Mouse (Mus musculus) mammary gland, adult 2 months (tissue): ENCODE data around the gene Afp. TPM values are rescaled to one million over a fixed set of nuclear protein-coding genes. Genes with fewer than 3 reads are reported as not detected.

Source experiments
- polyA plus RNA-seq: library from polyadenylated mRNA; depleted of rRNA; stranded (reverse); fragments of >200 nt; gene quantifications from 2 replicates; pipeline ENCODE4 v1.2.3, GENCODE M21; 2012; ENCODE audit warnings: low replicate concordance; rRNA removed

The Afp gene
- polyA plus RNA-seq, result 0.26 and 0.35 TPM in 2 replicates

GRCm38 (mm10) chr5:90490518-90490917 lies at the start of gene Afp:
Afp (plus strand) TSS chr5:90490737.

GRCm38 (mm10) chr5:90460619-90461018 lies 29.9 kb upstream of the Afp start, which contains the start of gene Alb:
Alb (plus strand) TSS chr5:90460897.

GRCm38 (mm10) chr5:90518356-90519100 lies 28.0 kb downstream of the Afp start, which contains the start of gene Afm:
Afm (plus strand) TSS chr5:90518932.

Other genes with a start within 250 kb of the Afp start
- 20.2 and 44.3 TPM in 2 replicates for gene Ankrd17, start 124.2 kb upstream of the Afp start, polyA plus RNA-seq
- gene Gm9958, start 123.5 kb upstream of the Afp start, polyA plus RNA-seq, result 0.82 and 2.7 TPM in 2 replicates
- gene Alb, start 29.8 kb upstream of the Afp start, polyA plus RNA-seq, result 8.5 and 61.5 TPM in 2 replicates
- gene Afm, start 28.2 kb downstream of the Afp start, polyA plus RNA-seq, result 0.24 TPM in 1 of 2 replicates, not detected in the other
- gene 5830473C10Rik, start 70.4 kb downstream of the Afp start, polyA plus RNA-seq, result 0.10 TPM in 1 of 2 replicates, not detected in the other
- gene Rassf6, start 149.9 kb downstream of the Afp start, polyA plus RNA-seq, result 3.3 and 5.8 TPM in 2 replicates